Mouse (Mus musculus) large intestine, adult 2 months (tissue): ENCODE data around the gene Krt6b. TPM values are rescaled to one million over a fixed set of nuclear protein-coding genes. Genes with fewer than 3 reads are reported as not detected.

Experiments
- polyA plus RNA-seq: library from polyadenylated mRNA; depleted of rRNA; stranded (reverse); fragments of >200 nt; gene quantifications from 2 replicates; pipeline ENCODE4 v1.2.3, GENCODE M21; 2012; rRNA removed

The Krt6b gene
- polyA plus RNA-seq, 1 experiment: not detected

Other genes with a start within 250 kb of the Krt6b start
- gene Krt87, start 241.5 kb downstream of the Krt6b start, polyA plus RNA-seq: 0.62 and 1.3 TPM in 2 replicates
- gene Krt88, start 232.5 kb downstream of the Krt6b start, polyA plus RNA-seq: 0.09 and 0.12 TPM in 2 replicates
- gene Krt81, start 216.5 kb downstream of the Krt6b start, polyA plus RNA-seq: not detected in 2 replicates
- gene Krt86, start 206.8 kb downstream of the Krt6b start, polyA plus RNA-seq: 0.09 TPM in 1 of 2 replicates, not detected in the other
- 0.07 and 0.25 TPM in 2 replicates for gene Krt83, start 188.8 kb downstream of the Krt6b start, polyA plus RNA-seq
- gene Gm49425, start 163.0 kb downstream of the Krt6b start, polyA plus RNA-seq: not detected in 2 replicates
- gene Krt84, start 147.5 kb downstream of the Krt6b start, polyA plus RNA-seq: 0.32 and 1.5 TPM in 2 replicates
- gene Krt82, start 129.6 kb downstream of the Krt6b start, polyA plus RNA-seq: not detected in 2 replicates
- 0.04 TPM in 1 of 2 replicates, not detected in the other for gene Krt90, start 117.3 kb downstream of the Krt6b start, polyA plus RNA-seq
- not detected in 2 replicates for gene Krt75, start 106.4 kb downstream of the Krt6b start, polyA plus RNA-seq
- not detected in 2 replicates for gene Gm5414, start 52.1 kb downstream of the Krt6b start, polyA plus RNA-seq
- not detected in 2 replicates for gene Gm5478, start 32.9 kb downstream of the Krt6b start, polyA plus RNA-seq
- gene Krt6a, start 14.0 kb upstream of the Krt6b start, polyA plus RNA-seq: 0.04 TPM in 1 of 2 replicates, not detected in the other
- 0.07 and 0.14 TPM in 2 replicates for gene Krt5, start 32.6 kb upstream of the Krt6b start, polyA plus RNA-seq
- gene Krt71, start 62.8 kb upstream of the Krt6b start, polyA plus RNA-seq: not detected in 2 replicates
- not detected in 2 replicates for gene Krt72, start 106.2 kb upstream of the Krt6b start, polyA plus RNA-seq
- gene Krt73, start 122.1 kb upstream of the Krt6b start, polyA plus RNA-seq: not detected in 2 replicates
- gene Krt2, start 137.9 kb upstream of the Krt6b start, polyA plus RNA-seq: not detected in 2 replicates
- gene Krt1, start 170.5 kb upstream of the Krt6b start, polyA plus RNA-seq: 0.04 and 0.17 TPM in 2 replicates
- not detected in 2 replicates for gene Krt77, start 189.4 kb upstream of the Krt6b start, polyA plus RNA-seq
- gene Krt76, start 212.6 kb upstream of the Krt6b start, polyA plus RNA-seq: 0.02 TPM in 1 of 2 replicates, not detected in the other
- gene Krt4, start 244.4 kb upstream of the Krt6b start, polyA plus RNA-seq: 0.11 and 0.21 TPM in 2 replicates